ENCODE assay signal across 8 mouse cellular contexts in genomic region chr2:145167664-145168360, GRCm38 (mm10). TPM values are rescaled to one million over a fixed set of nuclear protein-coding genes. Genes with fewer than 3 reads are reported as not detected.
DNase-seq lines count a peak whose midpoint lies in the region.

Gene Slc24a3, plus strand, starts transcription at chr2:145167754.

- intact Hi-C loops in left cerebral cortex, postnatal 36 days (cut with DNase I), result loop anchor here (2.0 to 10.0 kb wide), 2 partner anchors 125 to 523 kb away; no protein-coding TSS in a partner anchor

- peak; percentile 92 for DNase-seq in adrenal gland, postnatal 14 days
- peak; percentile 86 for DNase-seq in embryo, embryonic 9.5 days (ENCODE audit: extremely low spot score)
- peak; percentile 97 for DNase-seq in heart, adult 11 months
- DNase-seq in kidney, adult 11 months, result peak; percentile 68
- peak; percentile 81 to 82 for DNase-seq in left cerebral cortex, postnatal 36 days (ENCODE audit: low spot score in 2 of 2)
- DNase-seq in mesoderm, embryonic 11.5 days (ENCODE audit: low read depth, low spot score), result peak; percentile 86
- DNase-seq in right cerebral cortex, postnatal 36 days (ENCODE audit: low spot score in 2 of 2), result peak; percentile 76 to 79
- DNase-seq in MN1 (ENCODE audit: low spot score), result no peak

RNA-seq across cellular contexts. Expression of gene Slc24a3, which starts in this region (rescaled TPM):
- 40.5 and 40.6 TPM in 2 replicates for total RNA-seq in adrenal gland, postnatal 14 days (2021)
- total RNA-seq in left cerebral cortex, postnatal 36 days (2021), result 100 to 1,000 TPM; 117 to 120 TPM
